Mouse (Mus musculus) thymus, adult 2 months (tissue): ENCODE measurements around the gene Llph.

ENCODE experiments used
- CTCF ChIP-seq: fragments of 200-500 bp; IDR thresholded peaks from 2 replicates; pipeline ENCODE4 v1.5.1; 2012; ENCODE audit warnings: mild to moderate bottlenecking, control low read depth, low read length, moderate library complexity, borderline replicate concordance; ENCODE audit not compliant: control insufficient read depth, poor library complexity, insufficient read depth; ENCODE audit errors: extremely low read depth
- POLR2A ChIP-seq: fragments of 200-500 bp; IDR thresholded peaks from 2 replicates; pipeline ENCODE4 v1.6.1; 2012; ENCODE audit warnings: mild to moderate bottlenecking, low read length, control low read depth, moderate library complexity; ENCODE audit not compliant: control insufficient read depth, poor library complexity, insufficient read depth; ENCODE audit errors: extremely low read depth

GRCm38 (mm10) chr10:120273335-120273734, 46.5 kb downstream of the Llph start:
- TF ChIP-seq CTCF (no peak), POLR2A (no peak)
